Mouse (Mus musculus) hindbrain, postnatal 0 days (tissue): ENCODE data around the gene Rassf1. TPM values are rescaled to one million over a fixed set of nuclear protein-coding genes. Genes with fewer than 3 reads are reported as not detected.

Source experiments
- ATAC-seq: fragments of 200-750 bp; cut with Nextera tagmentation; 2 replicates; pipeline ENCODE4 v1.8.0; 2017; ENCODE audit warnings: mild to moderate bottlenecking, moderate TSS enrichment, moderate library complexity
- DNase-seq: peaks from one replicate; pipeline ENCODE4 v3.0.0-alpha.2; 2015; ENCODE audit warnings: low spot score
- H3K27ac ChIP-seq: fragments of 300-500 bp; sonication (generic); 2 replicates; pipeline ENCODE4 v1.5.1; 2014; ENCODE audit warnings: mild to moderate bottlenecking
- H3K27me3 ChIP-seq: fragments of 300-500 bp; sonication (generic); 2 replicates; pipeline ENCODE4 v1.6.1; 2014; ENCODE audit warnings: low read length, mixed read lengths; ENCODE audit not compliant: insufficient read depth
- H3K36me3 ChIP-seq: fragments of 300-500 bp; sonication (generic); 2 replicates; pipeline ENCODE4 v1.6.1; 2014; ENCODE audit warnings: low read length, mixed read lengths; ENCODE audit not compliant: insufficient read depth
- H3K4me1 ChIP-seq: fragments of 300-500 bp; sonication (generic); 2 replicates; pipeline ENCODE4 v1.6.1; 2014; ENCODE audit warnings: antibody characterized with exemption, low read length, mixed read lengths; ENCODE audit not compliant: insufficient read depth
- H3K4me2 ChIP-seq: fragments of 300-500 bp; sonication (generic); 2 replicates; pipeline ENCODE4 v1.6.1; 2014; ENCODE audit warnings: low read depth, mild to moderate bottlenecking, low read length, moderate library complexity, mixed read lengths
- H3K4me3 ChIP-seq: fragments of 300-500 bp; sonication (generic); 2 replicates; pipeline ENCODE4 v1.5.1; 2014; ENCODE audit warnings: low read length
- H3K9ac ChIP-seq: fragments of 300-500 bp; sonication (generic); replicated peaks from 2 replicates; pipeline ENCODE4 v1.6.1; 2014; ENCODE audit warnings: mild to moderate bottlenecking, low read length, moderate library complexity, mixed read lengths
- H3K9me3 ChIP-seq: fragments of 300-500 bp; sonication (generic); 2 replicates; pipeline ENCODE4 v1.6.1; 2016; ENCODE audit warnings: low read length, mixed read lengths
- CTCF ChIP-seq: IDR thresholded peaks from 2 replicates; pipeline ENCODE4 v1.5.1; 2016; ENCODE audit warnings: antibody characterized with exemption, control low read depth, low read depth
- WGBS: fragments of 180-500 bp; shearing (Covaris S2); extraction: QIAGEN DNeasy Blood & Tissue Kit; methylation state at CpG from one replicate; pipeline ENCODE4 v1.1.7; 2014; 5-methylcytosine and 5-hydroxymethylcytosine counted together
- polyA plus RNA-seq: library from polyadenylated mRNA; unstranded; fragments of >200 nt; fragmentation: Nextera tagmentation; extraction: Ambion mirVana; gene quantifications from 2 replicates; pipeline ENCODE4 v1.2.1, GENCODE M21; 2015
- total RNA-seq: library from RNA; depleted of rRNA; stranded (reverse); fragments of >200 nt; gene quantifications from 2 replicates; pipeline ENCODE4 v1.2.3, GENCODE M21; 2014

Rassf1 gene
- total and polyA plus RNA-seq, 2 experiments from 2014 or later: 17.6 to 30.3 TPM

DNA sequence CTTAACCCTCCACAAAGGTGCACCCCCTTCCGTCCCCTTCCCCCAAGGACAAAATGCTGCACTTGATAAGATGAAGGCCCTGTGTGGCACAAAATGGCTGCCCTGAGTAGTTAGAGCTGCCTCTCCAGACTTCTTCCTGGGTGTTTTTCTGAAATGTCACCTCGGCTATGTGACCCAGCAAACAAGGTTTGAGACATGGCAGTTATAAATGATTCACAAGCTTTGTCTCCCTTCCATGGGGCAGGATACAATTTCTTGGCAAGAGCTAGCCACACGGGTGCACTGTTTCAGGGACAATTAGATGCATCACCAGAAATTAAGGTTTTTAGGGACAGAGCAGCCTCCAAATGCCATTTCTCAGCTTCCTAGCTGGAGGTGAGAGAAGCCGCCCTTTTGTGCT is 10.9 kb upstream of the Rassf1 start:
- Histone ChIP-seq H3K4me3 (no peak overlapping the region), H3K36me3 (peaks cover 18% of the 10 kb centered on the region; the same call in 1 of the 2 replicates), H3K4me2 (peak overlapping the region; percentile 95; the same call in 1 of the 2 replicates), H3K27ac (no peak overlapping the region), H3K9me3 (no peaks in the 10 kb centered on the region), H3K27me3 (no peaks in the 10 kb centered on the region), H3K4me1 (peaks cover 35% of the 10 kb centered on the region), H3K9ac (peak overlapping the region; percentile 40; the same call in 1 of the 2 replicates)
- ATAC-seq: no peak
- WGBS: 65% methylated on average over 4 of the region's 4 CpGs
- DNase-seq: no peak
- no peak for TF ChIP-seq CTCF

DNA sequence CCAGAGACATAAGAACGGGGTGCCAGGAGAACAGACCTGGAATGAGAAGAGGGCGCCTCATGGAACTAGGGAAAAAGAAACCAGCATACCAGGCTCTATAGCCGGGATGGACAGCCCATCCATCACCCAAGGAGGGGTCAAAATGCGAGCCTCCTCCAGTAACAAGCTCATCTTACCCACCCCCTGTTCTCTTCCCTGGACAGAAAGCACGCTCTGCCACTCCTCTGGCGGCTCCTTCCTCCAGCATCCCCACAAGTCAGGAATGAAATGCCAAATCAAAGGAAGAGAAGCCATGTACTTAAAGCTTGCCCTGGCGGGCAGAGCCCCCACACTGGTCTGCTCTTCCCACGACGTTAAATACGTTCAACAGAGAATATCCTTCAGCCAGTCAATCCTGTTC is 10.3 kb upstream of the Rassf1 start:
- WGBS: 33% methylated on average over 10 of the region's 10 CpGs
- TF ChIP-seq CTCF: no peak
- Histone ChIP-seq H3K27me3 (no peaks in the 10 kb centered on the region), H3K36me3 (peaks cover 18% of the 10 kb centered on the region; the same call in 1 of the 2 replicates), H3K4me2 (peak overlapping the region; percentile 95), H3K4me1 (peaks cover 29% of the 10 kb centered on the region), H3K27ac (0 out of 2 replicates have a peak overlapping the region, but pooled peaks have one; percentile 69), H3K4me3 (peak overlapping the region; percentile 63), H3K9me3 (no peaks in the 10 kb centered on the region), H3K9ac (peak overlapping the region; percentile 40)
- DNase-seq (no peak), ATAC-seq (no peak)

DNA sequence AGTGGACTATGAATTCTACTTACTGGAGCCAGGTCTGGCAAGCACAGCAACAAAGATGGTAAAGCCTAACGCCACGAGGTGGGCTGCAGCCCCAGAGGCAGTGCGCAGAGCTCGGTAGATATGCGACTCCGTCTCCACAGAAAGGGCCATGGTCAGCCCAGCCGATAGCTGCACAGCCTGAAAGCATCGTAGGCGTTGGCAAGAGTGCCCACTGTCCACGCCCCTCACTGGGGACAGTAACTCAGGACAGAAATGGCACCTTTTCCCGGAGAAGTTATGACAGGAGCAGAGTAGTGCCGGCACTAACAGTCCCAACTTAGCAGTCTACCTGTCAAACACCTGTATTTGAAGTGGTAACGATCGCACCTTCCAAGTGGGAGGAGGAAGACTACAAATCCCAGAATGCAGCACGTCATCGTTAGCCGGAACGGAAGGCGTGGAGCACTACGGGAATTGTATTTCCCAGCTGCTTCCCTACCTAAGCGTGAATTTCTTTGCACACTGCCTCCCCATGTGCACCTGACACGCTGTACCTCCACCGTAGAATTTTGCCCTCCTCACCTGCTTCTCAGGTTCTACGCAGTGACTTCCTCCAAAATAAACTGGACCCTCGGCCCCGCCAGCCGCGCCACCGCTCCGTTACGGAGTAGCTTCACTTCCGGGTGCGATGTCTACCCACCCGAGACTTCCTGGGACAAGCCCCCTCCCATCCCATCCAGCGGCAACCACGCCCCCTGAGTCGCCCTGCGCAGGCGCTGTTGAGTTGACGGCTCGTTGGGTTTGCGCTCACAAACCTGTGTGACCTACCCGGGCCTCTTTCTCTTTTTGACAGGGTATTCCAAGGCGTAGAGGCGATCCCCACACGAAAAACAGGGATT is 9.6 kb upstream of the Rassf1 start, which contains the start of the genes Cyb561d2 and Nprl2:
Gene Cyb561d2 (minus strand): TSS at position 720 of the 878 bp plus-strand sequence.
Gene Nprl2 (plus strand): TSS at position 753 of the 878 bp plus-strand sequence.
- 0 out of 2 replicates have a peak, but pooled peaks have one; percentile 4 for TF ChIP-seq CTCF
- Histone ChIP-seq H3K4me3 (peak within 1 kb of the TSS; percentile 63), H3K27me3 (no peaks in the 10 kb centered on the region), H3K27ac (peak within 1 kb of the TSS; percentile 69), H3K9ac (peak within 1 kb of the TSS; percentile 40), H3K36me3 (peaks cover 18% of the 10 kb centered on the region; the same call in 1 of the 2 replicates), H3K4me1 (peaks cover 24% of the 10 kb centered on the region; the same call in 1 of the 2 replicates), H3K4me2 (peak within 1 kb of the TSS; percentile 95), H3K9me3 (no peaks in the 10 kb centered on the region)
- WGBS: under 1% methylated on average over 46 of the region's 46 CpGs
- DNase-seq (peak; percentile 96), ATAC-seq (peak; percentile 91)

DNA sequence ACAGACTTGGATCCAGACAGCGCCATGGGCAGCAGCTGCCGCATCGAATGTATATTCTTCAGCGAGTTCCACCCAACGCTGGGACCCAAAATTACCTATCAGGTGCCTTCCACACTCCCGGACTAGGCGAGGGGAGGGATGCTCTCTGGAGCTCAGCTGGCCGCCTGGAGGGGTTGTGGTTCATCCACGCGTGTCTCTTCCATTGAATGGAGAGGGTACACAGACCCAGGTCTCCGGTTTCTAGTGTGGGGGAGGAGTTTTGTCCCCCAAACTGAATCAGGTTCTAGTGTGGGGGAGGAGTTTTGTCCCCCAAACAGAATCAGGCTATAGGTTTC is 9.0 kb upstream of the Rassf1 start:
- peak overlapping the region; percentile 95 for H3K4me2 ChIP-seq
- 3% methylated on average over 11 of the region's 11 CpGs for WGBS
- no peaks in the 10 kb centered on the region for H3K9me3 ChIP-seq
- peaks cover 18% of the 10 kb centered on the region; the same call in 1 of the 2 replicates for H3K36me3 ChIP-seq
- H3K4me1 ChIP-seq: peaks cover 24% of the 10 kb centered on the region
- peak overlapping the region; percentile 63 for H3K4me3 ChIP-seq
- no peak for TF ChIP-seq CTCF
- H3K27ac ChIP-seq: peak overlapping the region; percentile 69
- peak overlapping the region; percentile 40 for H3K9ac ChIP-seq
- no peaks in the 10 kb centered on the region for H3K27me3 ChIP-seq
- ATAC-seq (peak; percentile 12; the same call in 1 of the 2 replicates), DNase-seq (no peak)

DNA sequence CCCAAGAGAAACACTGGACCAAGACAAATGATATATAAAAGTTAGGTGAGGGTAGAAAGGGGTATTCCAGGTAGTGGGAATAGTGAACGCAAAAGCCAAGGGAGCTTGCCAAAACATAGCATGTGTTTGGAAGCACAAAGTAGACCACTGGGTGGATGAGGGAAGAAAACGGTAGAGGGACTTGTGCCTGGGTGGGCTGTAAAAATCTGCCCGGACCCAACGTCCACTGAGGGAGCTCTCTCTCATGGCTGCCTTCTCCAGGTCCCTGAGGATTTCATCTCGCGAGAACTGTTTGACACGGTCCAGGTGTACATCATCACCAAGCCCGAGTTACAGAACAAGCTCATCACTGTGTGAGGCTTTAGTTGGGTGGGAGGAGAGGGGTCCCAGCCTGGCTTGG is 8.6 kb upstream of the Rassf1 start:
- Histone ChIP-seq H3K36me3 (peaks cover 16% of the 10 kb centered on the region; the same call in 1 of the 2 replicates), H3K4me3 (peak overlapping the region; percentile 63), H3K27me3 (no peaks in the 10 kb centered on the region), H3K27ac (no peak overlapping the region), H3K4me2 (peak overlapping the region; percentile 95), H3K9me3 (no peaks in the 10 kb centered on the region), H3K4me1 (peaks cover 25% of the 10 kb centered on the region), H3K9ac (peak overlapping the region; percentile 40)
- 44% methylated on average over 8 of the region's 8 CpGs for WGBS
- no peak for TF ChIP-seq CTCF
- DNase-seq (no peak), ATAC-seq (no peak)

DNA sequence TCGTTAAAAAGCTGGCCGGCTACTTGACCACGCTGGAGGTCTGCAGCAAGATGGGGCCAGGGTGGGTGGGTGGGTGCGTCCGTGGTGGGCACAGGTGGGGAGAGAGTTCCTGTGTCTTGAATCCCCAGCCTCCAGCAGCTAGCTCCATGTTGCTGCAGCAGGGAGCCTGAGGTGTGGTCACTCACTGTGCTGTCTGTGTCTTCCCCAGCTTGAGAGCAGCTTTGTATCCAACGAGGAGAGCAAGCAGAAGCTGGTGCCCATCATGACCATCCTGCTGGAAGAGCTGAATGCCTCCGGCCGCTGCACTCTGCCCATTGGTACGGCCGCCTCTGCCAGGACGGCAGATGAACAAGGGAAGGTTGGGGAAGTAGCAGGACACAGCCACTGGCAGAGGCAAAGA is 8.1 kb upstream of the Rassf1 start:
- ATAC-seq (no peak), DNase-seq (no peak)
- no peak for TF ChIP-seq CTCF
- Histone ChIP-seq H3K27ac (no peak overlapping the region), H3K9me3 (no peaks in the 10 kb centered on the region), H3K36me3 (peaks cover 11% of the 10 kb centered on the region; the same call in 1 of the 2 replicates), H3K27me3 (no peaks in the 10 kb centered on the region), H3K4me1 (peaks cover 26% of the 10 kb centered on the region), H3K9ac (no peak overlapping the region), H3K4me3 (no peak overlapping the region), H3K4me2 (no peak overlapping the region)
- WGBS: 90% methylated on average over 11 of the region's 11 CpGs
